Comparison of ENCODE assay signal across 10 mouse cellular contexts in the genomic region with DNA sequence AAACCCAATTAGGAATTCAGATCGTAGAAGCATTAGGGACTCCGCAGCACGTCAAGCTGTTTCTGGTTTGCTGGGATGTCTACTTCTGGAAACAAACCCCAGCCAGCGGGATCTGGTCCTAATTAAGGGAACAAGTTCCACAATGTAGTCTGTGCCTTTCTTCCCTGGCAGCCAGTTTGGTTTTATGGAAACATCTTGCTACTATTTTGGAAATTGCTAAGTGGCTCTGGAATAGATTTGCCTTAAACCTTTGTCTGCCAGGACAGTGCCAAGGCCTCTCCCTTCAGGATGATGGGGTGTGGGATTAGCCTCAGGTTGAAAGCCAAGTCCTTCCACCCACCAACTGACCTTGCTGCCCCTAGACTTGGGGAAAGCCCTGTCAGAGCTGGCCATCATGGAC.
A peak's percentile ranks its signal among the peaks of the same experiment; 100 is the strongest.
DNase-seq lines count a peak whose midpoint lies in the region; TF ChIP-seq lines count a peak whose summit lies in the region.
"Had no signal": no experiment of that assay in that cellular context is flagged by ENCODE, and none has a peak within 500 bp of the region (broad histone marks: within the 10 kb centered on the region; RNA-seq: fewer than 3 reads in every experiment).

No protein-coding gene starts in this region.

- intact Hi-C loops in left cerebral cortex, adult 2 months (cut with DNase I), result loop anchor here (1.0 to 5.0 kb wide), 2 partner anchors 36 to 74 kb away; no protein-coding TSS in a partner anchor
- intact Hi-C loops in left cerebral cortex, postnatal 4 days (cut with DNase I), result no loop called here

- H3K4me3 ChIP-seq in left cerebral cortex, adult 2 months, result peak overlapping the region; percentile 21
- H3K4me3 ChIP-seq in limb, embryonic 10.5 days, result peak overlapping the region; percentile 26

- no peaks in the 10 kb centered on the region for H3K9me3 ChIP-seq in limb, embryonic 10.5 days (replicated peaks)

- H3K36me3 ChIP-seq in limb, embryonic 10.5 days, result no peaks in the 10 kb centered on the region
- H3K36me3 ChIP-seq: G1E had no signal

- peak; percentile 30 to 44 for DNase-seq in left cerebral cortex, adult 2 months (ENCODE audit: extremely low spot score in 1 of 2, low spot score in 2 of 2)
- no peak for DNase-seq in left cerebral cortex, postnatal 4 days
- DNase-seq in frontal cortex, postnatal 36 days (ENCODE audit: low spot score in 2 of 2), result peak; percentile 40 to 77
- DNase-seq in limb, embryonic 10.5 days (ENCODE audit: low spot score), result peak; percentile 81
- DNase-seq in right cerebral cortex, postnatal 36 days (ENCODE audit: low spot score in 2 of 2), result peak; percentile 49 to 80
- DNase-seq in natural killer cell, adult 2 months (ENCODE audit: low spot score in 2 of 2), result no peak
- DNase-seq in cerebellum, postnatal 36 days, result no peak
- no peak for DNase-seq in thymus, postnatal 25 days

- H3K27ac ChIP-seq in left cerebral cortex, adult 2 months, result peak overlapping the region; percentile 38; the same call in 1 of the 2 replicates
- peak overlapping the region; percentile 93 for H3K27ac ChIP-seq in limb, embryonic 10.5 days
- H3K27ac ChIP-seq: liver, embryonic 14.5 days had no signal

- 11% methylated on average over 4 of the region's 4 CpGs for WGBS in limb, embryonic 10.5 days

- H3K4me1 ChIP-seq in limb, embryonic 10.5 days, result peaks cover 52% of the 10 kb centered on the region

- no peaks in the 10 kb centered on the region for H3K27me3 ChIP-seq in limb, embryonic 10.5 days (ENCODE audit: low read depth, poor library complexity, severe bottlenecking)

- no peak for TF ChIP-seq CTCF in left cerebral cortex, adult 2 months (IDR thresholded peaks at IDR 0.05)

Comparison
In these comparisons a context has a peak if more than half of its experiments do, and no peak if none do; other contexts are left out.
1. DNase-seq: peak in left cerebral cortex, adult 2 months (2 of 2), frontal cortex, postnatal 36 days (2 of 2), limb, embryonic 10.5 days (single experiment) and right cerebral cortex, postnatal 36 days (2 of 2); none in left cerebral cortex, postnatal 4 days (single experiment), natural killer cell, adult 2 months (0 of 2), cerebellum, postnatal 36 days (0 of 2) and thymus, postnatal 25 days (single experiment).